Mouse (Mus musculus) E14TG2a.4 (cell line): ENCODE data around the gene Slc24a4.

Source experiments
- H3K27me3 ChIP-seq: 2 replicates; pipeline ENCODE4 v1.6.1; 2014; ENCODE audit warnings: low read length, control low read depth; ENCODE audit not compliant: insufficient read depth
- H3K36me3 ChIP-seq: 2 replicates; pipeline ENCODE4 v1.6.1; 2014; ENCODE audit warnings: low read length, control low read depth; ENCODE audit not compliant: insufficient read depth
- H3K4me1 ChIP-seq: replicated peaks from 2 replicates; pipeline ENCODE4 v1.6.1; 2014; ENCODE audit warnings: low read depth, low read length, control low read depth
- H3K4me3 ChIP-seq: replicated peaks from 2 replicates; pipeline ENCODE4 v1.5.1; 2014; ENCODE audit warnings: mild to moderate bottlenecking, low read length
- H3K9me3 ChIP-seq: 2 replicates; pipeline ENCODE4 v1.6.1; 2014; ENCODE audit warnings: low read length, control low read depth
- CTCF ChIP-seq: conservative IDR thresholded peaks from 2 replicates; pipeline ENCODE4 v1.5.1; 2014; ENCODE audit warnings: low read length
- NANOG ChIP-seq: IDR thresholded peaks from 2 replicates; pipeline ENCODE4 v1.6.1; 2014; ENCODE audit warnings: borderline replicate concordance, low read length, mixed read lengths
- POU5F1 ChIP-seq: IDR thresholded peaks from 2 replicates; pipeline ENCODE4 v1.6.1; 2014; ENCODE audit warnings: low read length, borderline replicate concordance

The Slc24a4 gene

GRCm38 (mm10) chr12:102246226-102246625 is 117.7 kb downstream of the Slc24a4 start:
- Histone ChIP-seq H3K27me3 (peaks cover 5% of the 10 kb centered on the region; the same call in 1 of the 2 replicates), H3K9me3 (peaks cover 5% of the 10 kb centered on the region; the same call in 1 of the 2 replicates), H3K4me3 (no peak overlapping the region), H3K36me3 (no peaks in the 10 kb centered on the region), H3K4me1 (peaks cover 18% of the 10 kb centered on the region)
- TF ChIP-seq POU5F1 (no peak), NANOG (no peak), CTCF (no peak)

- H3K4me1 ChIP-seq, result no peaks in the 10 kb centered on the region
- H3K4me3 ChIP-seq, result no peak overlapping the region
- TF ChIP-seq POU5F1 (no peak), CTCF (no peak), NANOG (no peak)
- peaks cover 5% of the 10 kb centered on the region; the same call in 1 of the 2 replicates for H3K27me3 ChIP-seq
- no peaks in the 10 kb centered on the region for H3K36me3 ChIP-seq
- H3K9me3 ChIP-seq, result peaks cover 8% of the 10 kb centered on the region; the same call in 1 of the 2 replicates
Observed at GRCm38 (mm10) chr12:102248104-102248503, 119.6 kb downstream of the Slc24a4 start.

- Histone ChIP-seq H3K36me3 (no peaks in the 10 kb centered on the region), H3K4me3 (no peak overlapping the region), H3K27me3 (peaks cover 5% of the 10 kb centered on the region; the same call in 1 of the 2 replicates), H3K4me1 (no peaks in the 10 kb centered on the region), H3K9me3 (peaks cover 16% of the 10 kb centered on the region)
- TF ChIP-seq POU5F1 (no peak), NANOG (no peak), CTCF (no peak)
Observed at GRCm38 (mm10) chr12:102250316-102250715, 121.8 kb downstream of the Slc24a4 start.

GRCm38 (mm10) chr12:102251070-102251469 is 122.5 kb downstream of the Slc24a4 start:
- Histone ChIP-seq H3K9me3 (peaks cover 16% of the 10 kb centered on the region), H3K4me1 (peaks cover 6% of the 10 kb centered on the region), H3K4me3 (no peak overlapping the region), H3K36me3 (no peaks in the 10 kb centered on the region), H3K27me3 (peaks cover 5% of the 10 kb centered on the region; the same call in 1 of the 2 replicates)
- no peak for TF ChIP-seq NANOG
- TF ChIP-seq POU5F1, result no peak
- no peak for TF ChIP-seq CTCF

DNA sequence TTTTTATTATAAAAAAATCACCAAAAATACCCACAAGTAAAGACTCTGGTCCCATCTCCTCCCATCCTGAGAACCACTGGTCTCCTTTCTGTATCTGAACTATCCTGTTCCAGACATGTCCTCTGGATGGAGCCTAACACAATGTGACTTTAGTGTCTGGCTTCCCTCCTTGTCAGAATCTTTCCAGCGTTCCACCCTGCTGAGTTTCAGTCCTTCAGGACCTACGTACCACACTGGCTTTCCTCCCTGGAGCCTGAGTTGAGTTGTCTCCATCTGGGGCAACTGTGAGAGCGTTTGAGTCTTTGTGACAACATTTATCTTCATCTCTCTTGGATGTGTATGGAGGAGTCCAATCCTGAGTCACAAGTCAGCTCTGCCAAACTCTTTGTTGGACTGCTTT is 123.5 kb downstream of the Slc24a4 start:
- TF ChIP-seq POU5F1 (no peak), CTCF (no peak), NANOG (no peak)
- no peak overlapping the region for H3K4me3 ChIP-seq
- no peaks in the 10 kb centered on the region for H3K36me3 ChIP-seq
- H3K9me3 ChIP-seq, result peaks cover 16% of the 10 kb centered on the region
- peaks cover 4% of the 10 kb centered on the region; the same call in 1 of the 2 replicates for H3K27me3 ChIP-seq
- H3K4me1 ChIP-seq, result peaks cover 13% of the 10 kb centered on the region

DNA sequence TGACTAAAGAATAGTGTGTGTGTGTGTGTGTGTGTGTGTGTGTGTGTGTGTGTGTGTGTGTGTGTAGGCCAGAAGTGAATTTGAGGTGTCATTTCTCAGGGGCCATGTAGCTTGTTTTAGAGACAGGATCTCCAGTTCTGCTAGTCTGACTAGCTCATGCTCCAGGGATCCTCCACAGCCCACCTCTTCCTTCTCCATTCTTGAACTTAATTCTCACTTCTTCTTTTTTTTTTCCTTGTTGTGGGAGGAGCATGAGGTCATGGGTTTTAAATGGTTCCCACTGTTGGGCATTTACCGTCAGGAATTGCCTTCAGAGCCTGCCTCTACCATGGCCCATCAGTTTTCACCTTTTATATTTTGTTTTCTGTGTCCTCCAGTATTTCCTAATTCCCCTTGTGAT is 124.0 kb downstream of the Slc24a4 start:
- H3K27me3 ChIP-seq, result no peaks in the 10 kb centered on the region
- peaks cover 16% of the 10 kb centered on the region for H3K9me3 ChIP-seq
- peaks cover 13% of the 10 kb centered on the region for H3K4me1 ChIP-seq

DNA sequence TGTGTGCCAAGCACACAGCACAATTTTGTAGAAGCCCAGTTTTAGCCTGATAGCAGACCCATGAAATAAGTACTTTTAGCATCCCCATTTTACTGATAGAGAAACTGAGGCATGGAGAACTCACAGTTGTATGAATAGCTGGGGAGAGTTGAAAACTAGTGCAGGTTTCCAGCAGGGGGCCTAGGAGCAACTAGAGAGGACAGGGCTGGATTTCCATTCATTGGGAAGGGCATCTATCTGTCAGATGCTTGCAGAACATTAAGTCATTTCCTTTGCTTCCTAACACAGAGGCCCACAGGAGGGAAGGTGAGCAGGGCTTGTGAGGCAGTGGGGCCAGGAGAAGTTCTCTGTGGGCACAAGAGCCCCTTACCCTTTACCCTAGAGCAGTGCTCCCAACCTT is 126.5 kb downstream of the Slc24a4 start:
- Histone ChIP-seq H3K9me3 (peaks cover 16% of the 10 kb centered on the region), H3K4me3 (no peak overlapping the region), H3K36me3 (no peaks in the 10 kb centered on the region), H3K4me1 (peaks cover 13% of the 10 kb centered on the region), H3K27me3 (no peaks in the 10 kb centered on the region)
- no peak for TF ChIP-seq POU5F1
- TF ChIP-seq CTCF, result no peak
- TF ChIP-seq NANOG, result no peak

More for the DNA sequence above, 124.0 kb downstream of the Slc24a4 start:
- TF ChIP-seq NANOG (no peak), CTCF (no peak), POU5F1 (no peak)
- H3K36me3 ChIP-seq, result no peaks in the 10 kb centered on the region
- no peak overlapping the region for H3K4me3 ChIP-seq

GRCm38 (mm10) chr12:102258522-102259112 is 130.1 kb downstream of the Slc24a4 start:
- Histone ChIP-seq H3K9me3 (peaks cover 7% of the 10 kb centered on the region; the same call in 1 of the 2 replicates), H3K36me3 (no peaks in the 10 kb centered on the region), H3K4me3 (no peak overlapping the region), H3K4me1 (peaks cover 31% of the 10 kb centered on the region), H3K27me3 (no peaks in the 10 kb centered on the region)
- TF ChIP-seq NANOG (no peak), POU5F1 (no peak), CTCF (no peak)

- no peak for TF ChIP-seq CTCF
- TF ChIP-seq POU5F1, result no peak
- TF ChIP-seq NANOG, result no peak
- H3K4me3 ChIP-seq, result no peak overlapping the region
- no peaks in the 10 kb centered on the region for H3K36me3 ChIP-seq
- H3K9me3 ChIP-seq, result no peaks in the 10 kb centered on the region
- H3K4me1 ChIP-seq, result peaks cover 18% of the 10 kb centered on the region
- H3K27me3 ChIP-seq, result no peaks in the 10 kb centered on the region
Observed at GRCm38 (mm10) chr12:102261933-102262396, 133.4 kb downstream of the Slc24a4 start.
